9 mouse cellular contexts compared by ENCODE assay signal in genomic region chr6:99171901-99172588, GRCm38 (mm10).
DNase-seq lines count a peak whose midpoint lies in the region; ATAC-seq and TF ChIP-seq lines count a peak whose summit lies in the region.
"Had no signal": no experiment of that assay in that cellular context is flagged by ENCODE, and none has a peak within 500 bp of the region (broad histone marks: within the 10 kb centered on the region; RNA-seq: fewer than 3 reads in every experiment).

No protein-coding gene starts in this region.

- peaks cover 21% of the 10 kb centered on the region for H3K4me1 ChIP-seq in kidney, embryonic 16.5 days (ENCODE audit: insufficient read depth, low read length)
- peaks cover 29% of the 10 kb centered on the region for H3K4me1 ChIP-seq in embryonic facial prominence, embryonic 10.5 days
- peaks cover 0 to 30% of the 10 kb centered on the region in 2 experiments; a peak in 2 of 4 replicates for H3K4me1 ChIP-seq in liver, embryonic 14.5 days (replicated peaks; ENCODE audit: control insufficient read depth in 2 of 2, insufficient read depth in 2 of 2, low read length in 1 of 2)
- H3K4me1 ChIP-seq: neural tube, embryonic 13.5 days had no signal

- H3K4me3 ChIP-seq in kidney, embryonic 16.5 days (ENCODE audit: low read length), result no peak overlapping the region
- H3K4me3 ChIP-seq in embryonic facial prominence, embryonic 10.5 days, result no peak overlapping the region
- no peak overlapping the region for H3K4me3 ChIP-seq in liver, embryonic 14.5 days (ENCODE audit: insufficient read depth in 1 of 2, low read depth in 2 of 2, low read length in 2 of 2)
- H3K4me3 ChIP-seq: neural tube, embryonic 13.5 days had no signal

- peak; percentile 20 for DNase-seq in kidney, postnatal 14 days
- no peak for DNase-seq in embryonic facial prominence, embryonic 10.5 days (ENCODE audit: low spot score)
- DNase-seq in liver, embryonic 14.5 days (ENCODE audit: low read depth in 3 of 3, low spot score in 3 of 3), result no peak
- peak; percentile 39 for DNase-seq in splenic B cell, adult 2 months (ENCODE audit: low read depth, low spot score)
- no peak for DNase-seq in right cerebral cortex, adult 2 months (ENCODE audit: low spot score in 2 of 2)
- no peak for DNase-seq in gastrocnemius, postnatal 4 days (ENCODE audit: low spot score in 2 of 2)
- no peak for DNase-seq in gastrocnemius, postnatal 10 days

- no peak for ATAC-seq in kidney, embryonic 16.5 days (ENCODE audit: low FRiP score, low TSS enrichment)
- no peak for ATAC-seq in liver, embryonic 14.5 days (ENCODE audit: insufficient read depth)

- no peaks in the 10 kb centered on the region for H3K27me3 ChIP-seq in kidney, embryonic 16.5 days (ENCODE audit: insufficient read depth, low read length)
- H3K27me3 ChIP-seq in embryonic facial prominence, embryonic 10.5 days (replicated peaks; ENCODE audit: low read depth, poor library complexity, severe bottlenecking), result no peaks in the 10 kb centered on the region
- no peaks in the 10 kb centered on the region for H3K27me3 ChIP-seq in liver, embryonic 14.5 days (ENCODE audit: control insufficient read depth, insufficient read depth, low read length)
- no peaks in the 10 kb centered on the region for H3K27me3 ChIP-seq in splenic B cell, adult 2 months (ENCODE audit: control insufficient read depth, insufficient read depth, low read length, poor library complexity, severe bottlenecking)
- H3K27me3 ChIP-seq: neural tube, embryonic 13.5 days had no signal

- no peak overlapping the region for H3K9ac ChIP-seq in kidney, embryonic 16.5 days (replicated peaks; ENCODE audit: low read length)
- no peak overlapping the region for H3K9ac ChIP-seq in liver, embryonic 14.5 days (replicated peaks)
- H3K9ac ChIP-seq: neural tube, embryonic 13.5 days had no signal

- no peak for TF ChIP-seq EP300 in liver, embryonic 14.5 days (IDR thresholded peaks at IDR 0.05; ENCODE audit: low read depth)

- H3K36me3 ChIP-seq in kidney, embryonic 16.5 days (ENCODE audit: insufficient read depth, low read length), result no peaks in the 10 kb centered on the region
- no peaks in the 10 kb centered on the region for H3K36me3 ChIP-seq in embryonic facial prominence, embryonic 10.5 days (replicated peaks)
- H3K36me3 ChIP-seq in liver, embryonic 14.5 days (replicated peaks; ENCODE audit: control insufficient read depth, insufficient read depth, low read depth), result no peaks in the 10 kb centered on the region
- H3K36me3 ChIP-seq in splenic B cell, adult 2 months (ENCODE audit: control insufficient read depth, insufficient read depth, low read length, poor library complexity, severe bottlenecking), result no peaks in the 10 kb centered on the region; the same call in 1 of the 2 replicates
- H3K36me3 ChIP-seq: neural tube, embryonic 13.5 days had no signal

- no peak overlapping the region for H3K4me2 ChIP-seq in kidney, embryonic 16.5 days (replicated peaks; ENCODE audit: low read depth, low read length)
- H3K4me2 ChIP-seq in liver, embryonic 14.5 days (ENCODE audit: low read depth), result peak overlapping the region; percentile 44
- H3K4me2 ChIP-seq: neural tube, embryonic 13.5 days had no signal

- no peak overlapping the region for H3K27ac ChIP-seq in kidney, embryonic 16.5 days (ENCODE audit: low read length)
- H3K27ac ChIP-seq in embryonic facial prominence, embryonic 10.5 days (replicated peaks), result peak overlapping the region; percentile 14; the same call in 1 of the 2 replicates
- 0 out of 2 replicates have a peak overlapping the region, but pooled peaks have one; percentile 14 for H3K27ac ChIP-seq in liver, embryonic 14.5 days
- H3K27ac ChIP-seq: neural tube, embryonic 13.5 days had no signal

- TF ChIP-seq CTCF in liver, embryonic 14.5 days (IDR thresholded peaks at IDR 0.05; ENCODE audit: low read depth), result no peak

- WGBS in kidney, embryonic 16.5 days, result 62% methylated on average over 8 of the region's 8 CpGs
- 85% methylated on average over 8 of the region's 8 CpGs for WGBS in embryonic facial prominence, embryonic 10.5 days
- 40% methylated on average over 8 of the region's 8 CpGs for WGBS in liver, embryonic 14.5 days (ENCODE audit: insufficient replicate concordance)

- H3K9me3 ChIP-seq in kidney, embryonic 16.5 days (ENCODE audit: low read length), result no peaks in the 10 kb centered on the region
- no peaks in the 10 kb centered on the region for H3K9me3 ChIP-seq in embryonic facial prominence, embryonic 10.5 days
- no peaks in the 10 kb centered on the region for H3K9me3 ChIP-seq in liver, embryonic 14.5 days (ENCODE audit: control insufficient read depth, low read length)
- H3K9me3 ChIP-seq: neural tube, embryonic 13.5 days had no signal

Comparison
In these comparisons a context has a peak if more than half of its experiments do, and no peak if none do; other contexts are left out.
1. DNase-seq: peak in kidney, postnatal 14 days (single experiment) and splenic B cell, adult 2 months (single experiment); none in embryonic facial prominence, embryonic 10.5 days (single experiment), liver, embryonic 14.5 days (0 of 3), right cerebral cortex, adult 2 months (0 of 2), gastrocnemius, postnatal 4 days (0 of 2) and gastrocnemius, postnatal 10 days (single experiment).